Mouse (Mus musculus) liver, embryonic 16.5 days (tissue): ENCODE results near the gene Fancc. TPM values are rescaled to one million over a fixed set of nuclear protein-coding genes. Genes with fewer than 3 reads are reported as not detected.

ENCODE experiments used
- ATAC-seq: fragments of 200-750 bp; cut with Nextera tagmentation; 2 replicates; pipeline ENCODE4 v1.8.0; 2017; ENCODE audit warnings: low read depth, mild to moderate bottlenecking, moderate number of reproducible peaks, moderate library complexity
- H3K27ac ChIP-seq: fragments of 300-500 bp; sonication (generic); 2 replicates; pipeline ENCODE4 v1.5.1; 2014; ENCODE audit warnings: mild to moderate bottlenecking, low read length
- H3K27me3 ChIP-seq: fragments of 300-500 bp; sonication (generic); 2 replicates; pipeline ENCODE4 v1.6.1; 2014; ENCODE audit warnings: low read depth, low read length, mixed read lengths; ENCODE audit not compliant: control insufficient read depth, insufficient read depth
- H3K36me3 ChIP-seq: fragments of 300-500 bp; sonication (generic); 2 replicates; pipeline ENCODE4 v1.6.1; 2014; ENCODE audit warnings: mild to moderate bottlenecking; ENCODE audit not compliant: control insufficient read depth, insufficient read depth
- H3K4me1 ChIP-seq: fragments of 300-500 bp; sonication (generic); 2 replicates; pipeline ENCODE4 v1.6.1; 2014; ENCODE audit warnings: low read depth, low read length, mixed read lengths; ENCODE audit not compliant: control insufficient read depth
- H3K4me2 ChIP-seq: fragments of 300-500 bp; sonication (generic); 2 replicates; pipeline ENCODE4 v1.6.1; 2014; ENCODE audit warnings: low read depth, low read length, mixed read lengths
- H3K4me3 ChIP-seq: fragments of 300-500 bp; sonication (generic); 2 replicates; pipeline ENCODE4 v1.5.1; 2014; ENCODE audit warnings: low read depth, mild to moderate bottlenecking, low read length
- H3K9ac ChIP-seq: fragments of 300-500 bp; sonication (generic); 2 replicates; pipeline ENCODE4 v1.6.1; 2014; ENCODE audit warnings: low read depth, low read length
- H3K9me3 ChIP-seq: fragments of 300-500 bp; sonication (generic); replicated peaks from 2 replicates; pipeline ENCODE4 v1.6.1; 2016; ENCODE audit warnings: low read length; ENCODE audit not compliant: control insufficient read depth
- WGBS: fragments of 180-500 bp; shearing (Covaris S2); extraction: QIAGEN DNeasy Blood & Tissue Kit; methylation state at CpG from one replicate; pipeline ENCODE4 v1.1.7; 2014; ENCODE audit not compliant: insufficient replicate concordance; 5-methylcytosine and 5-hydroxymethylcytosine counted together
- polyA plus RNA-seq: library from polyadenylated mRNA; unstranded; fragments of >200 nt; fragmentation: Nextera tagmentation; extraction: Ambion mirVana; gene quantifications from 2 replicates; pipeline ENCODE4 v1.2.1, GENCODE M21; 2015

Gene Fancc
- polyA plus RNA-seq, 1 experiment from 2014 or later = 8.2 TPM

GRCm38 (mm10) chr13:63245812-63246211 lies 251.3 kb downstream of the Fancc start:
- peaks cover 9% of the 10 kb centered on the region for H3K4me1 ChIP-seq
- no peak overlapping the region for H3K9ac ChIP-seq
- no peak overlapping the region for H3K4me2 ChIP-seq
- WGBS = 73% methylated on average over 4 of the region's 4 CpGs
- no peak overlapping the region for H3K27ac ChIP-seq
- no peaks in the 10 kb centered on the region for H3K27me3 ChIP-seq
- H3K36me3 ChIP-seq = no peaks in the 10 kb centered on the region; the same call in 1 of the 2 replicates
- no peak for ATAC-seq
- no peaks in the 10 kb centered on the region for H3K9me3 ChIP-seq
- H3K4me3 ChIP-seq = no peak overlapping the region

GRCm38 (mm10) chr13:63245218-63245617 lies 251.9 kb downstream of the Fancc start:
- Histone ChIP-seq H3K4me3 (no peak overlapping the region), H3K27me3 (no peaks in the 10 kb centered on the region), H3K4me2 (no peak overlapping the region), H3K27ac (no peak overlapping the region), H3K4me1 (peaks cover 15% of the 10 kb centered on the region), H3K36me3 (no peaks in the 10 kb centered on the region; the same call in 1 of the 2 replicates), H3K9me3 (no peaks in the 10 kb centered on the region), H3K9ac (no peak overlapping the region)
- WGBS = 74% methylated on average over 9 of the region's 9 CpGs
- no peak for ATAC-seq

GRCm38 (mm10) chr13:63244425-63244824 lies 252.7 kb downstream of the Fancc start:
- no peaks in the 10 kb centered on the region; the same call in 1 of the 2 replicates for H3K36me3 ChIP-seq
- no peak overlapping the region for H3K4me2 ChIP-seq
- ATAC-seq = no peak
- H3K9me3 ChIP-seq = no peaks in the 10 kb centered on the region
- 69% methylated on average over 3 of the region's 3 CpGs for WGBS
- H3K27me3 ChIP-seq = no peaks in the 10 kb centered on the region
- peaks cover 15% of the 10 kb centered on the region for H3K4me1 ChIP-seq
- no peak overlapping the region for H3K27ac ChIP-seq
- no peak overlapping the region for H3K4me3 ChIP-seq
- no peak overlapping the region for H3K9ac ChIP-seq

- Histone ChIP-seq H3K9me3 (no peaks in the 10 kb centered on the region), H3K27me3 (no peaks in the 10 kb centered on the region), H3K4me1 (peaks cover 15% of the 10 kb centered on the region), H3K9ac (no peak overlapping the region), H3K4me2 (no peak overlapping the region), H3K4me3 (no peak overlapping the region), H3K27ac (no peak overlapping the region), H3K36me3 (no peaks in the 10 kb centered on the region; the same call in 1 of the 2 replicates)
- 72% methylated on average over 5 of the region's 5 CpGs for WGBS
- ATAC-seq = no peak
Measured at GRCm38 (mm10) chr13:63243586-63243985, 253.5 kb downstream of the Fancc start.

- 0 out of 2 replicates have a peak overlapping the region, but pooled peaks have one; percentile 7 for H3K9ac ChIP-seq
Measured at GRCm38 (mm10) chr13:63242401-63243192, 254.5 kb downstream of the Fancc start.

GRCm38 (mm10) chr13:63241665-63242064 lies 255.4 kb downstream of the Fancc start:
- Histone ChIP-seq H3K4me1 (peaks cover 15% of the 10 kb centered on the region), H3K4me3 (no peak overlapping the region), H3K9me3 (no peaks in the 10 kb centered on the region), H3K27ac (no peak overlapping the region), H3K27me3 (no peaks in the 10 kb centered on the region), H3K9ac (no peak overlapping the region), H3K36me3 (no peaks in the 10 kb centered on the region; the same call in 1 of the 2 replicates), H3K4me2 (no peak overlapping the region)
- no peak for ATAC-seq
- WGBS = 76% methylated on average over 3 of the region's 3 CpGs

More at GRCm38 (mm10) chr13:63242401-63243192, 254.5 kb downstream of the Fancc start:
- WGBS = 67% methylated on average over 10 of the region's 10 CpGs
- Histone ChIP-seq H3K4me2 (no peak overlapping the region), H3K27ac (no peak overlapping the region), H3K36me3 (no peaks in the 10 kb centered on the region; the same call in 1 of the 2 replicates), H3K4me1 (peaks cover 15% of the 10 kb centered on the region), H3K27me3 (no peaks in the 10 kb centered on the region), H3K9me3 (no peaks in the 10 kb centered on the region), H3K4me3 (no peak overlapping the region)
- no peak for ATAC-seq

- peak overlapping the region; percentile 87 for H3K9ac ChIP-seq
- no peaks in the 10 kb centered on the region for H3K9me3 ChIP-seq
- H3K27me3 ChIP-seq = no peaks in the 10 kb centered on the region
- no peaks in the 10 kb centered on the region; the same call in 1 of the 2 replicates for H3K36me3 ChIP-seq
- no peak overlapping the region for H3K27ac ChIP-seq
- 17% methylated on average over 5 of the region's 5 CpGs for WGBS
- H3K4me2 ChIP-seq = peak overlapping the region; percentile 94
- ATAC-seq = no peak
- peak overlapping the region; percentile 80 for H3K4me3 ChIP-seq
- H3K4me1 ChIP-seq = peaks cover 15% of the 10 kb centered on the region
Measured at GRCm38 (mm10) chr13:63240835-63241234, 256.2 kb downstream of the Fancc start.

- Histone ChIP-seq H3K27me3 (no peaks in the 10 kb centered on the region), H3K4me2 (peak overlapping the region; percentile 94), H3K4me3 (peak overlapping the region; percentile 80), H3K9ac (peak overlapping the region; percentile 87), H3K9me3 (no peaks in the 10 kb centered on the region), H3K4me1 (peaks cover 15% of the 10 kb centered on the region), H3K27ac (peak overlapping the region; percentile 83), H3K36me3 (no peaks in the 10 kb centered on the region)
- WGBS = under 1% methylated on average over 47 of the region's 51 CpGs
- ATAC-seq = peak; percentile 85
Measured at GRCm38 (mm10) chr13:63239877-63240671, 257.0 kb downstream of the Fancc start.
